Mouse (Mus musculus): ENCODE measurements at regions not wholly inside any gene's neighbourhood (a gene's known extent, or its start where the extent isn't known, plus 50 kb on each side); places are given as distances from the start of the nearest gene placed in this dataset.

DNA sequence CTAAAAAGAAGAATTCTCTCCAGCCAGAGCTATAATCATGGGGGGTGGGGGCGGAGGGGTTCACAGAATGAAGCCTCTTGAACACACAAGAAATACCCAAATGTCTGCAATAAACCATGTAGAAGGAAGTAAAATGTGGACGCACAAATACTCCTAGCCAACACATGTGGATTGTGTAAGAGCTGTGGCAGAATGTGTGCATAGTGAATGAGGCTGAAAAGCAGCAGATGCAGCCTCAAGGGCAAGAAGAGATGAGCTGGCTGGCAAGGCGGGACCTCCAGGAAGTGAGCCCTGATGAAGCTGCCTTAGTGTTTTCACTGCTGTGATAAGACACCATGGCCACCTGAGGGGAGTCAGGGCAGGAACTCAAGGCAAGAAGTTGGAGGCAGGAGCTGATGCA is 53.3 kb upstream of the Arhgap28 start:
- Histone ChIP-seq H3K9ac (ENCODE audit: low read depth, low read length) (no peak overlapping the region), H3K9me3 (replicated peaks; ENCODE audit: control insufficient read depth, low read length) (no peaks in the 10 kb centered on the region), H3K4me1 (ENCODE audit: control insufficient read depth, low read depth, low read length) (no peaks in the 10 kb centered on the region), H3K27me3 (ENCODE audit: control insufficient read depth, insufficient read depth, low read depth, low read length) (no peaks in the 10 kb centered on the region), H3K27ac (ENCODE audit: low read length) (no peak overlapping the region), H3K36me3 (ENCODE audit: control insufficient read depth, insufficient read depth) (no peaks in the 10 kb centered on the region), H3K4me3 (ENCODE audit: low read depth, low read length) (no peak overlapping the region), H3K4me2 (ENCODE audit: low read depth, low read length) (no peak overlapping the region)
- ATAC-seq (ENCODE audit: low read depth), result no peak
- 39% methylated on average over 3 of the region's 3 CpGs for WGBS (ENCODE audit: insufficient replicate concordance)

GRCm38 (mm10) chr17:68060455-68060854 is 56.5 kb upstream of the Arhgap28 start:
- Histone ChIP-seq H3K4me3 (ENCODE audit: low read depth, low read length) (no peak overlapping the region), H3K27ac (ENCODE audit: low read length) (no peak overlapping the region), H3K4me1 (ENCODE audit: control insufficient read depth, low read depth, low read length) (no peaks in the 10 kb centered on the region), H3K4me2 (ENCODE audit: low read depth, low read length) (no peak overlapping the region), H3K36me3 (ENCODE audit: control insufficient read depth, insufficient read depth) (no peaks in the 10 kb centered on the region), H3K9ac (ENCODE audit: low read depth, low read length) (no peak overlapping the region), H3K9me3 (replicated peaks; ENCODE audit: control insufficient read depth, low read length) (no peaks in the 10 kb centered on the region), H3K27me3 (ENCODE audit: control insufficient read depth, insufficient read depth, low read depth, low read length) (no peaks in the 10 kb centered on the region)
- no peak for ATAC-seq (ENCODE audit: low read depth)
- WGBS (ENCODE audit: insufficient replicate concordance), result 59% methylated on average over 3 of the region's 3 CpGs

DNA sequence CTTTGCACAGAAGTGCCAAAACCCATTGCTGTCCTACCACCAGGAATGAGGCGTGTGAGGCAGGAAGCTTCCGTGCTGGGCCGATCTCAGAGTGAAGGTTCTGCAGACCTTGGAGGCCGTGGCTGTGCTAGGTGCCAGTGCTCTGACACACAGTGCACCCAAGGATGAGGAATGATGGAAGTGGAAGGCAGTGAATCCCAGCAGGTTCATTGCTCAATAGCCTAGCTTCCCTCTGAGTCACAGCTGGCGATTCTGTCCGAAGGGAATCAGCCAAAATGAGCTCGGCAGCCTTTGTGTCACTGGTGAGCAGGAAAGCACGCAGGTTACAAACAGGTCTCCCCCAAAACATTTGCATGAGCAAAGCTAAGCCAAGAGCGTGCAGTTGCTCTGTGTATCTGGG is 61.8 kb upstream of the Arhgap28 start:
- no peak for ATAC-seq (ENCODE audit: low read depth)
- no peaks in the 10 kb centered on the region for H3K27me3 ChIP-seq (ENCODE audit: control insufficient read depth, insufficient read depth, low read depth, low read length)
- no peak overlapping the region for H3K4me3 ChIP-seq (ENCODE audit: low read depth, low read length)
- no peaks in the 10 kb centered on the region for H3K4me1 ChIP-seq (ENCODE audit: control insufficient read depth, low read depth, low read length)
- H3K9ac ChIP-seq (ENCODE audit: low read depth, low read length), result no peak overlapping the region
- 76% methylated on average over 9 of the region's 9 CpGs for WGBS (ENCODE audit: insufficient replicate concordance)
- no peak overlapping the region for H3K27ac ChIP-seq (ENCODE audit: low read length)
- H3K36me3 ChIP-seq (ENCODE audit: control insufficient read depth, insufficient read depth), result no peaks in the 10 kb centered on the region
- no peaks in the 10 kb centered on the region for H3K9me3 ChIP-seq (replicated peaks; ENCODE audit: control insufficient read depth, low read length)
- H3K4me2 ChIP-seq (ENCODE audit: low read depth, low read length), result no peak overlapping the region

DNA sequence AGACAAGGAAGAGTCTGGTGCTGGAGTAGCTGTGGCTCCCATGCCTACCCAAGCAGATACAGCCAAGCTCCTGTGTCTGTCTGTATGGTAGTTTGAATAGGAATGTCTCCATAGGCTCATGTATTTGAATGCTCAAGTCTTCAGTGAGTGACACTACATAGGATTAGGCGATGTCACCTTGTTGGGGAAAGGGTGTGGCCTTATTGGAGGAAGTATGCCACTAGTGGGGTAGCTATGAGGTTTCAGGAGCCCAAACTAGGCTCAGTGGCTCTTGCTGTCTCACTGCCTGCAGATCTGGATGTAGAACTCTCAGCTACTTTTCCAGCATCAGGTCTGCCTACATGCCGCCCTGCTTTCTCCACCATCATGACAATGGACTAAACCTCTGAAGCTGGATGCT is 62.3 kb upstream of the Arhgap28 start:
- no peaks in the 10 kb centered on the region for H3K27me3 ChIP-seq (ENCODE audit: control insufficient read depth, insufficient read depth, low read depth, low read length)
- H3K4me1 ChIP-seq (ENCODE audit: control insufficient read depth, low read depth, low read length), result no peaks in the 10 kb centered on the region
- H3K4me2 ChIP-seq (ENCODE audit: low read depth, low read length), result no peak overlapping the region
- no peaks in the 10 kb centered on the region for H3K36me3 ChIP-seq (ENCODE audit: control insufficient read depth, insufficient read depth)
- no peaks in the 10 kb centered on the region for H3K9me3 ChIP-seq (replicated peaks; ENCODE audit: control insufficient read depth, low read length)
- no peak overlapping the region for H3K27ac ChIP-seq (ENCODE audit: low read length)
- no peak overlapping the region for H3K9ac ChIP-seq (ENCODE audit: low read depth, low read length)
- 62% methylated on average over 2 of the region's 2 CpGs for WGBS (ENCODE audit: insufficient replicate concordance)
- no peak for ATAC-seq (ENCODE audit: low read depth)
- no peak overlapping the region for H3K4me3 ChIP-seq (ENCODE audit: low read depth, low read length)

- H3K4me1 ChIP-seq (ENCODE audit: control insufficient read depth, low read depth, low read length), result no peaks in the 10 kb centered on the region
- no peak overlapping the region for H3K9ac ChIP-seq (ENCODE audit: low read depth, low read length)
- H3K4me2 ChIP-seq (ENCODE audit: low read depth, low read length), result no peak overlapping the region
- H3K27me3 ChIP-seq (ENCODE audit: control insufficient read depth, insufficient read depth, low read depth, low read length), result no peaks in the 10 kb centered on the region
- H3K36me3 ChIP-seq (ENCODE audit: control insufficient read depth, insufficient read depth), result no peaks in the 10 kb centered on the region
- no peak for ATAC-seq (ENCODE audit: low read depth)
- 60% methylated on average over 7 of the region's 7 CpGs for WGBS (ENCODE audit: insufficient replicate concordance)
- H3K9me3 ChIP-seq (replicated peaks; ENCODE audit: control insufficient read depth, low read length), result no peaks in the 10 kb centered on the region
- H3K4me3 ChIP-seq (ENCODE audit: low read depth, low read length), result no peak overlapping the region
- no peak overlapping the region for H3K27ac ChIP-seq (ENCODE audit: low read length)
Observed at GRCm38 (mm10) chr17:68069008-68069407, 65.1 kb upstream of the Arhgap28 start.

DNA sequence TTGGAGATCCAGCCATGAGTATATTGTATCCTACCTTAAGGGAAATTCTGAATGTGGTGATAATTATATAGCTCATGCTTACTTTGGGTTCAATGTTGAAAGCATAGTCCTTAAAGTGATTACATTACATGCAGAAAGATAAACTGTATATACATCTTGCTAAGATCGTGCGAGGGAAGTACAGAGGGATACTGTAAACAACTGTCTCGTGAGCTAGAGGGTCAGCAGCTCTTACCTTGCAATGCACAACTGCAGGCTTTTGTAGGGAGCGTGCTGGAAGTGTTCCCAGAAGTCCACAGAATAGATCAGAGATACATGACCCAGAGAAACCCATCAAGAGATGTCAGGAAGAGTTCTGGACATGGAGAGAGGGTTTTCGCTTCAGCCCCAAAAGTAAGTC is 65.6 kb upstream of the Arhgap28 start:
- no peaks in the 10 kb centered on the region for H3K36me3 ChIP-seq (ENCODE audit: control insufficient read depth, insufficient read depth)
- no peak for ATAC-seq (ENCODE audit: low read depth)
- no peak overlapping the region for H3K27ac ChIP-seq (ENCODE audit: low read length)
- WGBS (ENCODE audit: insufficient replicate concordance), result 58% methylated on average over 5 of the region's 5 CpGs
- H3K9ac ChIP-seq (ENCODE audit: low read depth, low read length), result no peak overlapping the region
- no peaks in the 10 kb centered on the region for H3K9me3 ChIP-seq (replicated peaks; ENCODE audit: control insufficient read depth, low read length)
- H3K4me3 ChIP-seq (ENCODE audit: low read depth, low read length), result no peak overlapping the region
- H3K4me1 ChIP-seq (ENCODE audit: control insufficient read depth, low read depth, low read length), result no peaks in the 10 kb centered on the region
- no peak overlapping the region for H3K4me2 ChIP-seq (ENCODE audit: low read depth, low read length)
- no peaks in the 10 kb centered on the region for H3K27me3 ChIP-seq (ENCODE audit: control insufficient read depth, insufficient read depth, low read depth, low read length)

DNA sequence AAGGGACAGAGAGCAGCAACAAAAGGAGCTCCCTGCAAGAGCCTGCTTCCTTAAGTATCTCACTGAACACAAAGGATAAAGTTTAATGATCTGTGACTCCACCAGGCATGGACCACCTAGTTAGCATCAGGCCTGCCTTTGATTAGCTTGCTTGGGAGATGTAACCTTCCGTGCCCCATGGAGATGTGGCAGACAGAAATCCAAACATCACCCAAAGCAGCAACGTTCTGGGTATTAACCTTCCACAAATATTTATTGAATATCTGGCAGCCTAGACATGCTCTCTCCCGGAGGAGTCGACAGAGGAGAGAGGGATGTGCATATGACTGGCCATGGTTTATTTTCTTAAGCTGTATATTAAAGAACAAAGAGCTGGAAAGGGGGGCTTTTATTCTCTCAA is 67.6 kb upstream of the Arhgap28 start:
- no peak overlapping the region for H3K27ac ChIP-seq (ENCODE audit: low read length)
- H3K4me1 ChIP-seq (ENCODE audit: control insufficient read depth, low read depth, low read length), result no peaks in the 10 kb centered on the region
- WGBS (ENCODE audit: insufficient replicate concordance), result 45% methylated on average over 4 of the region's 4 CpGs
- H3K9me3 ChIP-seq (replicated peaks; ENCODE audit: control insufficient read depth, low read length), result no peaks in the 10 kb centered on the region
- no peak overlapping the region for H3K4me3 ChIP-seq (ENCODE audit: low read depth, low read length)
- no peaks in the 10 kb centered on the region for H3K36me3 ChIP-seq (ENCODE audit: control insufficient read depth, insufficient read depth)
- ATAC-seq (ENCODE audit: low read depth), result no peak
- H3K4me2 ChIP-seq (ENCODE audit: low read depth, low read length), result no peak overlapping the region
- no peaks in the 10 kb centered on the region for H3K27me3 ChIP-seq (ENCODE audit: control insufficient read depth, insufficient read depth, low read depth, low read length)
- no peak overlapping the region for H3K9ac ChIP-seq (ENCODE audit: low read depth, low read length)

DNA sequence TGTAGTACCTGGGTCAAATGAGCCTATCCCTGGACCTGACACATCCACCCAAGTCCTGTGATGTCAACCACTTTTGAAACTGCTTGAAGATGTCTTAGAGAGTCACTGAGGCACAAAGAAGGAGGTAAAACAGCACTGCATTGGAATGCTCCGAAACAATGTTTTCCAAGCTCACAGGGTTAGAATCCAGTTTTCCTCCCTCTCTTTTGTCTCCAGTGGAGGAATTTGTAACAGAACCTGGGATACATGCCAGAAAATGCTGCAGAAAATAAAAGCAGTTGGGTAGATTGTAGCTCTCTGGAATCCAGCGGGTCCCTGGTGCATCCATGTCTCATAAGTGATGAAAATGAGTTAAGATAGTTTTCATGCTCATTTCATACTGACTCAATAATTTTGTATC is 71.8 kb upstream of the Arhgap28 start:
- 62% methylated on average over 2 of the region's 2 CpGs for WGBS (ENCODE audit: insufficient replicate concordance)
- no peak overlapping the region for H3K27ac ChIP-seq (ENCODE audit: low read length)

DNA sequence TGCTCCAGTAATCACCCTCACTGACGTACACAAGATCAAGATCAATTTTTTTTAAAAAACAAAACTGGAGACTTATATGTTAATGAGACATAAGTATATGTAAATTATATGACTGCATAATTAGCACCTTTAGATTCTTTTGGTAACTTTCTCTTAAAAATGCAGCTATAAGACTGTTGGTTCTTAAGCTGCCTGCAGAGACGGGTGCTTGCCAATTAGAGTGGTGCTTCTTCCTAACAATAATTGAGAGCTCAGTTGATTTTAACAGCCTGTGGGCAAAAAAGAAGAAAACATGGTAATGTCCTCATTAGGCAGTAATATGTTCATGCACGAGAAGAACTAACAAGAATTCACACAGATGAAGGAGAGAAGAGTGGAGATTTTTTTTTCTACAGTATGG is 74.8 kb upstream of the Arhgap28 start:
- 70% methylated on average over 3 of the region's 3 CpGs for WGBS (ENCODE audit: insufficient replicate concordance)
- no peak overlapping the region for H3K9ac ChIP-seq (ENCODE audit: low read depth, low read length)
- ATAC-seq (ENCODE audit: low read depth), result no peak
- H3K36me3 ChIP-seq (ENCODE audit: control insufficient read depth, insufficient read depth), result no peaks in the 10 kb centered on the region
- H3K9me3 ChIP-seq (replicated peaks; ENCODE audit: control insufficient read depth, low read length), result no peaks in the 10 kb centered on the region
- no peak overlapping the region for H3K4me3 ChIP-seq (ENCODE audit: low read depth, low read length)
- H3K4me1 ChIP-seq (ENCODE audit: control insufficient read depth, low read depth, low read length), result no peaks in the 10 kb centered on the region
- H3K27ac ChIP-seq (ENCODE audit: low read length), result no peak overlapping the region
- H3K4me2 ChIP-seq (ENCODE audit: low read depth, low read length), result no peak overlapping the region
- no peaks in the 10 kb centered on the region for H3K27me3 ChIP-seq (ENCODE audit: control insufficient read depth, insufficient read depth, low read depth, low read length)

More for the DNA sequence above, 71.8 kb upstream of the Arhgap28 start:
- Histone ChIP-seq H3K4me2 (ENCODE audit: low read depth, low read length) (no peak overlapping the region), H3K4me3 (ENCODE audit: low read depth, low read length) (no peak overlapping the region), H3K4me1 (ENCODE audit: control insufficient read depth, low read depth, low read length) (no peaks in the 10 kb centered on the region), H3K36me3 (ENCODE audit: control insufficient read depth, insufficient read depth) (no peaks in the 10 kb centered on the region), H3K27me3 (ENCODE audit: control insufficient read depth, insufficient read depth, low read depth, low read length) (no peaks in the 10 kb centered on the region), H3K9ac (ENCODE audit: low read depth, low read length) (no peak overlapping the region), H3K9me3 (replicated peaks; ENCODE audit: control insufficient read depth, low read length) (no peaks in the 10 kb centered on the region)
- no peak for ATAC-seq (ENCODE audit: low read depth)

GRCm38 (mm10) chr17:68084446-68084845 is 80.5 kb upstream of the Arhgap28 start:
- Histone ChIP-seq H3K4me1 (ENCODE audit: control insufficient read depth, low read depth, low read length) (no peaks in the 10 kb centered on the region), H3K9me3 (replicated peaks; ENCODE audit: control insufficient read depth, low read length) (no peaks in the 10 kb centered on the region), H3K36me3 (ENCODE audit: control insufficient read depth, insufficient read depth) (no peaks in the 10 kb centered on the region), H3K4me3 (ENCODE audit: low read depth, low read length) (no peak overlapping the region), H3K27me3 (ENCODE audit: control insufficient read depth, insufficient read depth, low read depth, low read length) (no peaks in the 10 kb centered on the region), H3K4me2 (ENCODE audit: low read depth, low read length) (no peak overlapping the region), H3K27ac (ENCODE audit: low read length) (no peak overlapping the region), H3K9ac (ENCODE audit: low read depth, low read length) (no peak overlapping the region)
- ATAC-seq (ENCODE audit: low read depth), result no peak
- WGBS (ENCODE audit: insufficient replicate concordance), result 67% methylated on average over 2 of the region's 2 CpGs
